Mouse (Mus musculus) C2C12 (cell line): ENCODE data around the gene Atxn2l.

Experiments used
- CTCF ChIP-seq: IDR thresholded peaks from one replicate; pipeline ENCODE4 v1.5.1; 2011; ENCODE audit not compliant: control insufficient read depth, insufficient read depth, insufficient read length
- FOSL1 ChIP-seq: IDR thresholded peaks from one replicate; pipeline ENCODE4 v1.8.0; 2011; ENCODE audit warnings: mild to moderate bottlenecking, low read length; ENCODE audit not compliant: poor library complexity, insufficient read depth, severe bottlenecking
- MAX ChIP-seq: IDR thresholded peaks from one replicate; pipeline ENCODE4 v1.6.1; 2011; ENCODE audit warnings: mild to moderate bottlenecking, control low read depth
- MYOD1 ChIP-seq: IDR thresholded peaks from one replicate; pipeline ENCODE4 v1.6.1; 2011; ENCODE audit warnings: low read depth; ENCODE audit not compliant: control insufficient read depth, insufficient read length
- MYOG ChIP-seq: IDR thresholded peaks from one replicate; pipeline ENCODE4 v1.6.1; 2011; ENCODE audit not compliant: control insufficient read depth, insufficient read length; ENCODE audit errors: extremely low read depth
- USF1 ChIP-seq: IDR thresholded peaks from one replicate; pipeline ENCODE4 v1.6.1; 2011; ENCODE audit warnings: low read depth, mild to moderate bottlenecking, control low read depth, moderate library complexity

DNA sequence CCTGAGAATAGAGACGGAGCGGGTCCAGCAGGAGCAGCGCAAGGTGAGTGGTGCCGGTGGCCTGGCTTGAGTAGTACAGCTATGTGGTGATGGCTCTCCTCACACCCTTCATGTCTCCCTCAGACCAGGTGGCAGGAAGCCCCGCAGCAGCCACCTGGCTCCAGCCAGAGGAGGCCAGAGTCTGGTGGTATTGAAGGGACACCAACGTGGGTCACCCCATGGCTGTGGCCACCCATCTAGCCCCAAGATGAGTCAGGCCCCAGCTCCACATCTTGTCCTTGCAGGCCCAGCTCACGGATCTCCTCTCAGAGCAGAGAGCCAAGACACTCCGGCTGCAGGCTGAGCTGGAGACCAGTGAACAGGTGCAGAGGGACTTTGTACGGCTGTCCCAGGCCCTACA lies 58.7 kb downstream of the Atxn2l start:
- no peak for TF ChIP-seq USF1
- TF ChIP-seq CTCF, result no peak
- TF ChIP-seq MAX, result no peak
- no peak for TF ChIP-seq MYOD1
- no peak for TF ChIP-seq MYOG
- no peak for TF ChIP-seq FOSL1
